Mouse (Mus musculus) olfactory bulb, adult 2 months (tissue): ENCODE measurements around the gene Lim2.

Experiments used
- CTCF ChIP-seq: fragments of 200-500 bp; IDR thresholded peaks from 2 replicates; pipeline ENCODE4 v1.5.1; 2012; ENCODE audit warnings: low read depth, mild to moderate bottlenecking, low read length, moderate library complexity; ENCODE audit not compliant: insufficient read depth
- POLR2A ChIP-seq: fragments of 200-500 bp; IDR thresholded peaks from 2 replicates; pipeline ENCODE4 v1.6.1; 2012; ENCODE audit warnings: mild to moderate bottlenecking, low read depth, low read length, moderate library complexity; ENCODE audit not compliant: insufficient read depth

DNA sequence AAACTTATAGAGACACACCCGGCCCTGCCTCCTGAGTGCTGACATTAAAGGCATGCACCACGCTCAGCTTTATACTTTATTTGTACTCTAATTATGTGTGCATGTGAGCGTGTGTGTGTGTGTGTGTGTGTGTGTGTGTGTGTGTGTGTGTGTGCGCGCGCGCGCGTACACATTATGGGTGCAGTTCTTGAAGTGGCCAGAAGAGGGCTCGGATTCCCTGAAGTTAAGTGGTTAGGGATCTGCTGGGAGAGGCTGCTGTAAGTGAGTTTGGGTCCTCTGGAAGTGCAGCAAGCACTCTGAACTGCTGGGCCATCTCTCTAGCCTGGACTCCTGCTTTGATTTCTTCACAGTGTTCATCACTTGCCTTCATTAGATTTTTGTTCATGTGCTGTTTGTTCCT, 10.2 kb upstream of the Lim2 start:
- no peak for TF ChIP-seq CTCF
- TF ChIP-seq POLR2A: no peak
